Mouse (Mus musculus) neural tube, embryonic 10.5 days (tissue): ENCODE results near the gene Asb15.

Experiments used
- DNase-seq: peaks from one replicate; pipeline ENCODE4 v3.0.0-alpha.2; 2017; ENCODE audit warnings: low spot score; ENCODE audit errors: extremely low spot score

Asb15 gene

DNA sequence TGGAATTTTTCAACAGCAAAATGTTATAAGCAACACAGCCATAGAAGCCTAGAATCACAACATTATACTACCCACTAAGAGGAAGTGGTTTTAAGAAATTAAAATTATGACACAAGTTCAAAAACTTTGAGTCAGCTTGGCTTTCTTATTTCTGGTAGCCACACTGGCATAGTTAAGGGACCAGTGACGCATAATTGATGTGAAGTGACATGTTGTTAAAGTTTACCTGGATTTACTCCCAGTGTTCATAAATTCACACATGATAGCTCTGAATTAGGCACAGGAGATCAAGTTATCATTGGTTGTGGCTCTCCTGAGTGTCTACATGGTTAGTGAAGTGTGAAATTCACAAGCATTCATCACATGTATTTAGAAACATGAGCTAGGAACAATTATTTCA lies 36.9 kb downstream of the Asb15 start:
- DNase-seq, result no peak

DNA sequence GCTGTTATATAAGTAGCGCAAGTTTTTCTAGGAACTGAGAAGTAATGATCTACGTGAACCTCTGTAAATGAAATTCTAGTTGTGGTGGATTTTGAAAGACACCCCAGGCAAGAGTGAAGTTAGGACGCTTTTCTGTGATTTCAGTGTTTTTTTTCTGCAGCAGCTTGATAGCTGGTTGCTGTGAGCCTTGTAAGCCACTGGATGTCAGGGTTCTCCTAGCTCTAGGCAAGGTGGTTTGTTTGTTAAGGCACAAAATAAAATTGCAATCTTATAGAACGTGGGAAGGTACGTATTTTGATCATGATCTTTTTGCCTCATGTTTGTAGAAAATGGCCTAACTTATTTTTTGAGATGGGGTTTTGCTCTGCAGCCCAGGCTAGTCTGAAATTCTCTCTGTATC lies 41.0 kb downstream of the Asb15 start:
- no peak for DNase-seq

DNA sequence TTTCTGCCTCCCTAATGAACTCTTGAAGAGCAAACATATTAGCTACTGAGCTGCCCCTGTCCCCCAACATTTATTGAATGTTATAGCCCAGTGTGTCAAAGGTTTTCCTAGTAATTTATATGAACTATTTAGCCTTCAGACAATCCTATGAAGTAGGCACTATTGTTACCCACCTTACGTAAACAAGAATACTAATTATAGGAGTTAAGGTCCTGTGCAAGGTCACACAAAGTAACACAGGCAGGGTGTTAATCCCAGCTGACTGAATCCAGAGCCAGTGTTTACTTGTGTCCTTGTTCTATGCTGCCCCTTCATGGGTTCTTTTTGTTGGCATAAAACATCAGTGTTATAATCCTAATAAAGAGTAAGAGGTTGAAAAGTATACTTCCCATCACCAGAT lies 41.8 kb downstream of the Asb15 start:
- no peak for DNase-seq

DNA sequence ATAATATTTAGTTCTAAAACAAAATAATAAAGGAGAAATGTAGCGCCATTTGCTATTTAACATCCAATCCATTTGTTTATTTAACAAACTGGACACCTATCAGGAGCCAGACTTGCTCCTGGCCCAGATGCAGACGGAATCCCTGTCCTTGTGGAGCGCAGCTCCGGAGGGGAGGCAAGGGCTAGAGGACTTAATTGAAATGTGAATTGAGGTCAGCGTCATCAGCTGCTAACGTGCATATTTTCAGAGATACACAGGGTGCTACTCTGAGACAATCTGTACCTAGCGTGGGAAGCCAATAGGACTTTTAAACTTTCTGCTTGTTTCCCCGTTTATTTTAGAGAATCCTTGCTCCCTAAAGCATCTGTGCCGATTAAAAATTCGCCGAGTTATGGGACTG lies 42.3 kb downstream of the Asb15 start:
- no peak for DNase-seq

DNA sequence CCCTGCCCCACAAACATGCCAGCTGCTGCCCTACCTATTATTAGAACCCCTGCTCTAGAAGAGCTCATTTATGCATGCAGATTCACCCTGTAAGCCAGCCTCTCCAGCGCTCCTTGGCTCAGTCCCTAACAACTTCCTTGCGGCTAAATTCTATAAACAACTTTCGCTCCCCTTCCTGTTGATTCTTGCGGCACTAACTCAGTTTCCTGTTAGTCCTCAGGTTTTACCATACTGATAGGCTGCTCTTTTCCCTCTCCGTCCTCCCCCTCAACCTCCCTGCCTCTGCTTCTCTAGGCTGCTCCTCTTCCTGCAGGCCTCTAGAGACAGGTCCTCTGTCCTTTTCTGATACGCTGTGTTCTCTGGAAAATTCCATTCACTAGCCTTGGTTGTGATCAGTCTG lies 43.2 kb downstream of the Asb15 start:
- DNase-seq, result no peak

DNA sequence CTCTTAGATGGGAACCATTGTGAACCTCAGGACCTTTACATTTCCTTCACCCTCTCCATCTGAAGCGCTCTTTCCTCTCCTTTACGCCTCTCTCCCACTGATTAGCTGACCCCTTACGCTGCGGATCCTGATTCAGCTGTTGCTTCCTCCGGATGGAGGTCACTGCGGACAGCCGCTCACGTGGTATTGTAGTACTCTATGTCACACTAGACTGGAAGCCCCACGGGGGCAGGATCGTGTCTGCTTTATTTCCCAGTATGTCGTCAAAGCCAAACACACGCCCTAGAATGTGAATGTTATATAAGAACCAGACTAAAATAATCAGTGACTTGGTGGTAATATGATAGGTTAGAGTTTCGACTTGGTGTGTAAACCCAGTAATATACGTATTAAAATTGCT lies 44.5 kb downstream of the Asb15 start:
- no peak for DNase-seq

DNA sequence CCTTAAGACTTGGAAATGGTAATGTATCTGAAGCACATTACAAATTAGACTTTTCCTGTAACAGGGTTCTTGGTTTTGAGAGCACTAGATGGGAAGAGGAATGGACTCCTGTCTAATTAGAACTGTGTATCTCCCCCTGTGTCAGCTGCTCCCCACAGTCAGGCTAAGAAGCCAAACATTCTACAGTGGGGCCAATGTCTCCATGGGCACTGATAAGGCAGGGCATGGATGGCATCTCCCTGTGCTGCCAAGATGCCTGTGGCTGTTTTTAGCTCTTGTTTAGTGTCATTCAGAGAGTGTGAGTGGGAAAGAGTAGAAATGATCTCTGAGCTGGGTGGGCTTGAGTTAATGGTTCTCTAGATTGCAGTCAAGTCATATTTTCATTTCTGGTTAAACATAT lies 45.4 kb downstream of the Asb15 start:
- DNase-seq, result no peak

DNA sequence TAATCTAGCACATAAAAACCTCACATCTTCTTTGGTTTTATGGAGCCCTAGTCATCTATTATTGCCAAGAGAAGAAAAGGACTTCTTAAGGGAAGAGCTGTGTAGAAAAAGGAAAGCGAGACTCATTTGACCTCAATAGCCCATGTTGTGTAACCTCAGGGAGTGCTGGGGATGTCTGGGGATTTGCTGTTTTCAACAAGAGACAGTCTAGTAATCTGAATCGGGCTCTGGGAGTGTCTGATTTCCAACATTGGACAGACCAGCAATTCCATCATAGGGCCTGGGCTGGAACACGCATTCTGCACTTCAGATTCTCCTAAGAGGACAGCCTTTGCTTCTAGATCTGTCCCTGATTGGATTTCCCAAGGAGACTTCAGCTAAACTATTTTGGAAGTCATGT lies 55.5 kb downstream of the Asb15 start:
- DNase-seq, result no peak

DNA sequence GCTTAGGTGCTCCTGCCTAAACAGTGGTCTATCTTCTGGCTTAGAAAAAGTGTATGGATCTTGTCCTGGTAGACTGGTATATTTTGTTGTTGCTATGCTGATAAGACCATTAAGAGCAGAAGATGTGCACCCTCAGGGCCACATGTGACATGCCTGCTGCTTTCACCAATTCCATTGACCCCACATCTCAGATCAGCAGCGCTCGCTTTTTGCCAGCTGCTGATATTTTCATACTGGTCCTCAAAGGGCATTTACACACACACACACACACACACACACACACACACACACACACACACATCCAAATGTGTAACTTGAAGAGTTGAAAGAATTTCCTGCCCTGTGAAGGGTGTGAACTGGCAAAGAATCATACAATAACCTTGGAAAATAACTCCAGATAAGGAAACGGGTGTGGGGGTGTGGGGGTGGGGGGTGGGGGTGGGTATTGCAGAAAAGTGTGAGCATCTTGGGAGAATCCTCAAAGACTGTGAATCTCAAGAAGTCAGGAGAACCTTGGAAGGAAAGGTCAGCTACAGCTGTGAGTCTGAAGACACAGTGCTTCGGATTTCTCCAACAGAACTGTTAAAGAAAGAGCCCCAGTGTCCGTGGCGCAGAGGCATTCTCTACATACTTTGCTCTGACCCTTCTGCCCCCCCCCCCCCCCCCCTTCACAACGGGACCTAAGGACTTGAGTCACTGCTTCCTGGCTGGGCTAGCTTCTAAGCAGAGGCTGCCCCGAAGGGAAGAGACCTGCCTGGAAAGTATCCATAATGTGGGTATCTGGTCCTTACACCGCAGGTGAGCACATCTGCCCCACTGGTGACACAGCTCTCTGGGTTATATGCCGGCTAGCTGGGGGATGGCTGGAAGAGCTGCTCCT lies 57.7 kb downstream of the Asb15 start:
- DNase-seq, result peak; percentile 23

DNA sequence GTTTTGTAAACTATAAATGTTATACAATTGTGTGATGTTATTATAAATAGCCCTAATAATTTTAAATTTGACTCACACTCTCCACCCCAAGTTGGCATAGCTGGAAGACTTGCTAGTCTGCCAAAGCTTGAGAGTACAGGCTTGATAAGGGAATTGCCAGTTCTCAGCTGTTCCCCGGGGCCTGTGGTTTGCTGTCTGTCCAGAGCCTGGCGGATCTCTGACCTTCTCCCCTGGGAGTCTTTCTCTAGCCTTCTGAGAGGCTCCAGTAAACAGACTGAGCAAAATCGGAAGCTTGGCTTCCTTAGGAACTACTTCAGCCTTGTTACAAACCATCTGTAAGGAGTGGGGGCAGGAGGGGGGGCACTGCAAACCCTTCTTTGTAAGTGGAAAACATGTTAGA lies 58.9 kb downstream of the Asb15 start:
- DNase-seq, result no peak

DNA sequence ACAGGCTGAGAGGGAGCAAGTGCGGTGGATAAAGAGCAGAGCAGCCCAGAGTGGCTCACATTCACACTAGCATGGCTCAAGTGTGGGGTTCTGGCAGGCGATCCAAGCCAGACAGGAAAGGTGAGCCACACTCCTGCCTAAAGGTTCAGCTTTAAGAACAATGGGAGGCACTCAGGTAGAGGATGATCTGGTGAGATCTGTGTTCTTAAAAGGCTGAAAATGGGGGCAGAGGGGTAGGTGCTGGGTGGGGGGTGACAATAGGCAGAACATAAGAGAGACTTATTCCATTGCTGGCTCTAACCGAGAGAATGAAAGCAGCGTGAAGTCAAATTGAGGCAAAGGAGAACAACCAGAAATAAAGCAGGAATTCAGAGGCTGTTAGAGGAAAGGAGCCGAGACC lies 62.3 kb downstream of the Asb15 start:
- DNase-seq, result no peak

DNA sequence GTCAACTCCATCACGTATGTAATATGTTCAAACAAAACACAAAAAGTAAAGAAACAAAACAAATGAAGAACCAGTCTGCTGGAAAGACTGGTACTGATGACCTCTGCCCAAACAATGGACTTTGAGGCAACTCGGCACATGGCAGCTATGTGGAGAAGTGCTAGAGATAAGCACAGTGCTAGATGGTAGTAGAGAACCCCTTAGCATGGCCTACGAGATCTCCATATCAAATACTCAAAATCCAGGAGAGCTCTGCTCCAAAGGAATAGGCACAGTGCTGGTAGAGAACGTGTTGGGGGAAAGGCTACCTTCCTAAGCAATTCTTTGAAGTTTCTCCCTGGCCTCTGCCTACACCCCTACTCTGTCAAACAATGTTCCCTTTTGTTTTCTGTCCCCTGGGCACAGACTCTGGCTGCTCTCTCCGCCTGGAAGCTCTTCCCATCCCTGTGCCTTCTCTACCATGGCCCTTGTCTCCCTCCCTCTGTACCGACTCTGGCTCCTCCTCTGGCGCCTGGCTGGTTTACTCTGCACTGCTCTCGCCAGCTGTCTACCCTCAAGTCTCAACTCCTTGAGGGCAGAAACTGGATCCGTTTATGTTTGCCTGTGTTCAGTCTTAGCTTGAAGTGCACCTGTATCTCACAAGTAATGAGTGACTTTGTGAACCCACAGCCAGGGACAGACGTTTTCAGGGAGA lies 63.7 kb downstream of the Asb15 start:
- no peak for DNase-seq

DNA sequence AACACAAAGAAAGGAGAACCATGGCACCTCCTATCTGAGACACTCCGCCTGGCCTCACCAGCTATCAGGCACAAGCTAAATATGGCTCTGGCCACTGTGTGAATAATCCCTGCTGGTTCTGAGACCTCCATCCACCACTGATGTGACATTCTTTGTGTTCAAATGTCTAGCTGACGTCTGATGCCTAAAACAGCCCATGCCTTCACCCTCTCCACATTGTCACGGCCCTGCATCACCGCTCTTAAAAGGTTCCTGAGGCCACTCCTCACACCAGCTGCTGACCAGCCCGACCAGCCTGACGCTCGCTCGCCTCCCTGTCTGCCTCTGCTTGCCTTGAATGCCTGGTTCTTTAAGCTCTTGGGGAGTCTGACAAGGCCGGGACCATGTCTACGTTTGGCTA lies 69.6 kb downstream of the Asb15 start, which contains the start of gene Lmod2:
Gene Lmod2, plus strand, starts transcription at position 263 of the 400 bp plus-strand sequence.
- DNase-seq, result no peak

DNA sequence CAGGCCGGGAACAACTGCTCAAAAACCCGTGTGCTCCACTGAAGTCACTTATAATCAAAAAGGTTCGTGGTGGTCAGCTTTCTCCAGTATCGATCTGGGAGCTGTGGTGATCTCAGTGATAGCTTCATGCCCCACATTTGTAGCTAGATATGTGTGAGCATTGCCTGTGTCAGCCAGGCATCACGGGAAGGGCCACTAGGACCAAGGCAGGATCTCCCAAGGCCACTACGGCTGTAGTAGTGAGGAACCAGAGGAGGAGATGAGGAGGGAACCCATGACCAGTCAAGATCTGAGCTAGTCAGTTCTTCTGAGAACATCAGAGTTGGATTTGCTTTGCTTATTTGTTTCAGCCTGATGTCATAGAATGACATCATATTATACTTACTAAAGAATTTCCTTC lies 71.2 kb downstream of the Asb15 start:
- no peak for DNase-seq

DNA sequence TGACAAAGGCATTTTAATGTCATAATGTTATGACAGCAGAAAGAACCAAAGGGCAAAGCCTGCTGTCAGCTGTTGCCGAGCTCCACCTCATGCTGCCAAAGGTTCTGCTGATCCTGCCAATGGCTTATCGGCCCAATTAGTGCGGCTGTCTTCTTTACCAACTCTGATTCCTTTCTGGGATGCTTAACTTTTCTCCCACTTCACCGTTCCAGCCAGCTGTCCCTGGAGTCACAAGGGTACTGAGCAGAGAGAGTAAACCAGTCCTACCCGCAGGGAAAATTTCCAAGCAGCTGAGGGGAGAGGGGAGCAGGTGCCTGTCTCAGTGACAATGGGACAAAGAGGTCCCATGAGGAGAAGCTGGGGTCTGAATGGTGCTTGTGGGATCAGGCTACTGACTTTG lies 71.7 kb downstream of the Asb15 start:
- no peak for DNase-seq

DNA sequence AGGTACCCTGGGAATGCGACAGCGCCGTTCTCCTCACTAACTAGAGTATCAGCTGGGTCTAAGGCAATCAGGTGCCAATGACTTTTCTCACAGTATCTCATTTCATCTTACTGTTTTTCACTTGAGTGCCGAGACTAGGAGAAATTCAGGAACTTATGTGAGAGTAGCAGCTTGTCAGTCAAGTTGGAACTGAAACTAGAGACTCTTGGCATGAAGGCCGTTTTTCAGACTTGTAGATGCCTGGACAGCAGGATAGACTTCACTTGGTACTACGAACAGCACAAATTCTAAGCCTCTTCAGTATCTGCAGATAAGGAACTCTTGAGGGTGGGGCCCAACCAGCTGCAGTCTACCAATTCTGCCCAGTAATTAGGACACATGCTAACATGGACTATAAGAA lies 72.2 kb downstream of the Asb15 start:
- no peak for DNase-seq

DNA sequence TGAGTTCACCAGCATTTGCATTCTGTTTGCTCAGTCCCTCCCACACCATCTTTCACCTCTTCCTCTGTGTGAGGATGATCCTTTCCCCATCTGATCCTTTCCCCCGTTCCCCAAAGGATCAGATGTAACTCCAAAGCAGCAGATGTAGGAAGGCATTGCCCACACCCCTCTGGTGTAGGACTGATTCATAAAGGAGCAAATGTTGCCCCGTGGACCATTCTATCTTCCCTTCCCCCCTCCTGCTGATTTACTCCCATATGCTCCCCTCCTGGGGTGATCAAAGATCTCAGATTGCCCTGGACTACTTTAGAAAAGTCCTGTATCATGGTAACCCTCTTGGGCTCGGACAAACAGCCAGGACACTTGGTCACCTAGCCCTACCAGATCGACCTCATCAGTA lies 72.8 kb downstream of the Asb15 start:
- DNase-seq, result no peak

DNA sequence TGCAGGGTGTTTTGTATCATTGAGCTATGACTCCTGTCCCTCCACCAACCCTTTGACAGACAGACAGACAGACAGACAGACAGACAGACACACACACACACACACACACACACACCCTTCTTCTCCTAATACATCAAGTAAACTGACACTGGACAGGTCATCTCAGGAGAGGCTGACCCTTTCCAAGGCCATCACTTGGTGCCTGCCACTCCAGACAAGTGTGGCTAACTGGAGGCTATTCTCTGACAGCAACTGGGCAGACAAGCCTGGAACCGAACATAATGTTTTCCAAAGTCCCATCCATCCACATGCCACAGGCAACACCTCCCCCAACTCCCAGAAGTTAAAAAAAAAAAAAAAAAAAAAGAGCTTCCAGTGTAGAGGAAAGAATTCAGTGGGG lies 73.7 kb downstream of the Asb15 start:
- no peak for DNase-seq

DNA sequence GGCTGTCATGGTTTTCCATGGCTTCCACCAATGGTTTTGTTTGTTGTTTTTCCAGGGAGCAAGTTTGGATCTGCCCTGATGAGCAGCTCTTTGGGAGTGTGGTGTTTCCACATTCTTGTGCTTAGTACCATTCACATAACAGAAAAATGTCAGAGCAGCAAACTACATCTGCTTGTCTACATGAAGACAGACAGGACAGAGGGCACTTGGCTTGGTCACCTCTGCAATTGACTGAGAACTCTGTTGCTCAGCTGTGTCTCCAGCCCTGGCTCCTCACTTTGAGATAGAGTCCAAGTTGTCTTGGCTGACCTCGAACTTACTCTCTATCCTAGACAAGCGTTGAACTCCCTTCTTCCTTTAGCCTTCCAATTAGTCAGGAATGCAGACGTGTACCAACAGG lies 74.4 kb downstream of the Asb15 start:
- no peak for DNase-seq

DNA sequence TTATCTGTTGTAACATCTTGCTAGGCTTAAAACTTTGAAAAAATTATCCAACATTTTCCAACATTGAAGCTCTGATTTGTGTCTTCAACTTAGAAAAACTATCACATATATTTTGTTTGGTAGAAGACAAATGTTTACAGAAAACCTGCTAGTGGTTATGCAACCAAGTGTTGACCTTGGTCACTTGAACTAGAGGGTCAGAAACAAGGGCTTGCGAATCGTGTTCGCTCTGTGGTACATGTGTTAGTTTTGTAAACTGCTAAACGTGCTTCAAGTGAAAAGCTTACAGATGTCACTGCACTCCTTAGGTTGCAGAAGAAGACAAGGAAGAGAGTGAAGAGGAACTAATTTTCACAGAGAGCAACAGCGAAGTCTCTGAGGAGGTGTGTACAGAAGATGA lies 75.0 kb downstream of the Asb15 start:
- no peak for DNase-seq

DNA sequence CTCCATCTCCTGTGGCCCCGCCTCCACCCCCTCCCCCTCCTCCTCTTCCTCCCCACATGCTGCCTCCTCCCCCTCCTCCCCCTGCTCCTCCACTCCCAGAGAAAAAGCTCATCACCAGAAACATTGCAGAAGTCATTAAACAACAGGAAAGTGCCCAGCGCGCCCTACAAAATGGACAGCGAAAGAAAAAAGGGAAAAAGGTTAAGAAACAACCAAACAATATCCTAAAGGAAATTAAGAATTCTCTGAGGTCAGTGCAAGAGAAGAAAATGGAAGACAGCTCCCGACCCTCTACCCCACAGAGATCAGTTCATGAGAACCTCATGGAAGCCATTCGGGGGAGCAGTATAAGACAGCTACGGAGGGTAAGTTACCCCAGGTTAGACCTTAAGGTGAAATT lies 76.3 kb downstream of the Asb15 start:
- DNase-seq, result no peak

DNA sequence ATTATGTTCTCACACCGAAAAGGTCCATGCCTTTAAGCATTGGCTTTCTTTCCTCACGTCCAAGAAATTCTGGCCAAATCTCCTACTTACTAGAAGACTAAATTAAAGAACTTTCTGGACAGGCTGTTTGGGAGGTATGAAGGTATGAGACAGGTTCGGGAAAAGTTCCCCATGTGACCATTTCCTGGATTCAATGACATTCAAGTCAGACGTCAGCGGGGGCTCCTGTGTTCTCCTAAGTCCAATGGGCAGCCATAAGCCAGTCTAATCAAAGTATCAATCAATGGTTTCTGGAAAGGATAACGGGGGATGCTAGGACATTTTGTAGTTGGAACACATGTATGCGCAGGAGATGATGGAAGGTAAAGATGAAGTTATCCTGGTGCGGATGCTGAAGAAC lies 77.7 kb downstream of the Asb15 start:
- DNase-seq, result no peak

DNA sequence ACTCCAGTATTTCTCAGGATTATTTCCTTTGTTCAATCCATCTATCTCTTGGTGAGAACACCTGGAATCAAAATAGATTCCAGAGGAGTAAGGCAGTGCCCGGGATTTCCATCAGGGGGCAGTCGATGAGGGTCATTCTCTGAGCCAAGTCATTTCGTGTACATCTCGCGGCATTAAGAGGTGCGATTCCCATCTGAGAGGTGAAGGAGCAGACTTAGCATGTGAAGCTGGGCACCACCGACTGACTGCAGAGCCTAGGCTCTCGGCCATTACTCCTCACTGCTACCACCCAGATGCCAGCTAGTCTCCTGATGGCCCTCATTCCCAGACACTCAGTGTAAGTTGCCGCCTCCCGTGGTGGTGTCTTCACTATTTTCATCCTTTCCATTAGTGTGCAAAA lies 78.6 kb downstream of the Asb15 start:
- no peak for DNase-seq
